Mouse (Mus musculus) brain, embryonic 14.5 days (tissue): ENCODE measurements at regions not wholly inside any gene's neighbourhood (a gene's known extent, or its start where the extent isn't known, plus 50 kb on each side); places are given as distances from the start of the nearest gene placed in this dataset.

ENCODE experiments used
- CTCF ChIP-seq: fragments of 200-500 bp; IDR thresholded peaks from 2 replicates; pipeline ENCODE4 v1.5.1; 2012; ENCODE audit warnings: inconsistent platforms, mild to moderate bottlenecking, moderate library complexity, borderline replicate concordance; ENCODE audit not compliant: insufficient read depth, insufficient read length; ENCODE audit errors: extremely low read depth
- POLR2A ChIP-seq: fragments of 200-500 bp; IDR thresholded peaks from 2 replicates; pipeline ENCODE4 v1.6.1; 2012; ENCODE audit warnings: mild to moderate bottlenecking, inconsistent platforms, borderline replicate concordance; ENCODE audit not compliant: poor library complexity, insufficient read depth, insufficient read length, severe bottlenecking; ENCODE audit errors: extremely low read depth

GRCm38 (mm10) chr7:51175211-51175610 lies 335.6 kb upstream of the Ano5 start:
- TF ChIP-seq CTCF, result no peak
- no peak for TF ChIP-seq POLR2A
